Mouse (Mus musculus) gastrocnemius, postnatal 4 days (tissue): Measurements from ENCODE around the gene Tomm7. TPM values are rescaled to one million over a fixed set of nuclear protein-coding genes. Genes with fewer than 3 reads are reported as not detected.
"Not testable (repeated sequence)": the region's sequence is repeated elsewhere in the genome, so short reads cannot be mapped to it uniquely, and the experiment has no call there.

Experiments used
- DNase-seq, 2 experiments: peaks; one replicate each; pipeline ENCODE4 v3.0.0; 2021 to 2022; ENCODE audit warnings: low spot score in 2 of 2, mixed read lengths in 2 of 2
- long read RNA-seq, 2 experiments: library from polyadenylated mRNA; stranded (forward); transcript quantifications; one replicate each; pipeline ENCODE4 v2.0.0; 2021
- total RNA-seq, 2 experiments: library from RNA; stranded (reverse); gene quantifications; 2 replicates each; pipeline ENCODE4 v1.2.3; 2021

Gene Tomm7
- total RNA-seq = 10 to 100 TPM; 54.7 to 58.0 TPM
- long read RNA-seq, experiment 1, transcript Tomm7-201 (3 exons, 1,125 nt) = major isoform, 54 of 54 reads
- long read RNA-seq, experiment 1, partial matches to known transcripts = 0 of 54 reads
- long read RNA-seq, experiment 1, other reads (novel, unspliced or antisense) = 0 of 54 reads
- long read RNA-seq, experiment 2, transcript Tomm7-201 (3 exons, 1,125 nt) = major isoform, 42 of 43 reads
- long read RNA-seq, experiment 2, partial matches to known transcripts = 0 of 43 reads
- long read RNA-seq, experiment 2, other reads (novel, unspliced or antisense) = 1 of 43 reads

- peak; percentile 95 to 97 for DNase-seq
Observed at GRCm38 (mm10) chr5:23843674-23844530, at the start of gene Tomm7. Tomm7 (minus strand) TSS chr5:23844161.

GRCm38 (mm10) chr5:23893156-23893863 is 49.3 kb upstream of the Tomm7 start:
- DNase-seq = no peak

- peak; percentile 53 to 77 for DNase-seq
Observed at GRCm38 (mm10) chr5:23890734-23891133, 46.8 kb upstream of the Tomm7 start.

GRCm38 (mm10) chr5:23889461-23889860 is 45.5 kb upstream of the Tomm7 start:
- no peak for DNase-seq

- DNase-seq = no peak
Observed at GRCm38 (mm10) chr5:23887111-23887510, 43.1 kb upstream of the Tomm7 start.

- DNase-seq = no peak
Observed at GRCm38 (mm10) chr5:23874457-23874856, 30.5 kb upstream of the Tomm7 start.

- DNase-seq = no peak
Observed at GRCm38 (mm10) chr5:23872586-23872985, 28.6 kb upstream of the Tomm7 start.

GRCm38 (mm10) chr5:23871323-23871722 is 27.4 kb upstream of the Tomm7 start:
- not testable (repeated sequence) for DNase-seq

- no peak for DNase-seq
Observed at GRCm38 (mm10) chr5:23865941-23866340, 22.0 kb upstream of the Tomm7 start.

GRCm38 (mm10) chr5:23864054-23864965 is 20.3 kb upstream of the Tomm7 start:
- no peak for DNase-seq

GRCm38 (mm10) chr5:23863166-23864053 is 19.4 kb upstream of the Tomm7 start:
- DNase-seq = no peak

GRCm38 (mm10) chr5:23862291-23862690 is 18.3 kb upstream of the Tomm7 start:
- DNase-seq = peak; percentile 67 to 85

GRCm38 (mm10) chr5:23861721-23862120 is 17.8 kb upstream of the Tomm7 start:
- peak in 1 of 2 experiments; percentile 5 for DNase-seq

- DNase-seq = no peak
Observed at GRCm38 (mm10) chr5:23859896-23860295, 15.9 kb upstream of the Tomm7 start.

- no peak for DNase-seq
Observed at GRCm38 (mm10) chr5:23859087-23859718, 15.2 kb upstream of the Tomm7 start.

GRCm38 (mm10) chr5:23858643-23859042 is 14.7 kb upstream of the Tomm7 start:
- no peak for DNase-seq

- DNase-seq = no peak
Observed at GRCm38 (mm10) chr5:23858001-23858400, 14.0 kb upstream of the Tomm7 start.

GRCm38 (mm10) chr5:23857189-23857588 is 13.2 kb upstream of the Tomm7 start:
- no peak for DNase-seq

GRCm38 (mm10) chr5:23856164-23856563 is 12.2 kb upstream of the Tomm7 start:
- DNase-seq = no peak
